Mouse (Mus musculus) neutrophil, adult 5-6 weeks (primary cell): ENCODE measurements around the gene Ifi27. TPM values are rescaled to one million over a fixed set of nuclear protein-coding genes. Genes with fewer than 3 reads are reported as not detected.
"Not testable (repeated sequence)": the region's sequence is repeated elsewhere in the genome, so short reads cannot be mapped to it uniquely, and the experiment has no call there.

Experiments
- ATAC-seq: fragments of 151-379, 151-347 bp; 2 replicates; pipeline ENCODE4 v1.8.0; 2017; ENCODE audit warnings: mild to moderate bottlenecking, moderate TSS enrichment; ENCODE audit not compliant: insufficient number of reproducible peaks, poor library complexity, low FRiP score, severe bottlenecking; ENCODE audit errors: extremely low read depth
- total RNA-seq: library from RNA; stranded (forward); fragments of 200-1000 nt; gene quantifications from 2 replicates; pipeline ENCODE4 v1.2.3, GENCODE M21; 2017

Gene Ifi27
- total RNA-seq, 1 experiment from 2014 or later: 91.4 TPM

DNA sequence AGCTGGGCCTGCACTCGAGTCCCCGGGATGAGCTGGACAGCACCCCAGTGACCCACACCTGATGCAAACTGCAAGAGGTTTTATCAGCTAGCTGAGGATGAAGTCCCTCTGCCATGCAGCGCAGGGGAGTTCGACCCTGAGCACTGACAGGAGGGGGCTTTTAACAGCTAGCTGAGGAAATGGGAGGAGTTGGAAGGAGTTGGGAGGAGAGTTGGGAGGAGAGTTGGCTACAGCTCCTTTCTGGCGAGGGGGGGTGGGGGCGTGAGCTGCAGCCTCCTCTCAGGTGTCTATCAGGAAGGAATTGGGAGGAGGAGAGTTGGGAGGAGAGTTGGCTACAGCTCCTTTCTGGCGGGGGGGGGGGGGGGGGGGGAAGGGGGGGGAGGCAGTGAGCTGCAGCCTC, 10.2 kb downstream of the Ifi27 start:
- not testable (repeated sequence) for ATAC-seq

- ATAC-seq: no peak
These were observed 11.0 kb downstream of the Ifi27 start for GRCm38 (mm10) chr12:103445060-103445459.

GRCm38 (mm10) chr12:103453361-103453760, 19.4 kb downstream of the Ifi27 start:
- no peak for ATAC-seq

- not testable (repeated sequence) for ATAC-seq
These were observed 22.7 kb downstream of the Ifi27 start for GRCm38 (mm10) chr12:103456727-103457126.

DNA sequence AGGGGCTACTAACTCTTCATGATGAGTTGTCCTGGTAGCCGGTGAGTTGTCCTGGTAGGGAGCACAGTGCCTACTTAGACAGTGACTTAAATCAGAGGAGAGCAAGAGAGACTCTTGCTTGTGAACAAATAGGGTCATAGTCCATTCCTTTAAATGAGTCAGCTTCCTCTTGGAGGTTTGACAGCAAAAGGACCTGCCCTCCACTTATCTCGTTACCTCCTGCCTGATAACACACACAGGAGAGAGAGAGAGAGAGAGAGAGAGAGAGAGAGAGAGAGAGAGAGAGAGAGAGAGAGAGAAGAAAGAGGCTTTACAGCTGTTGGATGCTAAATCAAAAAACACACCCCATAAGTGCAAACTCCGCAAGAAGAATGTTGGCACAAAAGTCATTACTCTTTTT, 23.1 kb downstream of the Ifi27 start, which contains the start of gene Ifi27l2b:
TSS of gene Ifi27l2b (minus strand) at position 84 of the 400 bp plus-strand sequence.
- no peak for ATAC-seq

GRCm38 (mm10) chr12:103474481-103474880, 40.5 kb downstream of the Ifi27 start:
- ATAC-seq: no peak

GRCm38 (mm10) chr12:103476779-103477389, 42.9 kb downstream of the Ifi27 start:
- no peak for ATAC-seq

DNA sequence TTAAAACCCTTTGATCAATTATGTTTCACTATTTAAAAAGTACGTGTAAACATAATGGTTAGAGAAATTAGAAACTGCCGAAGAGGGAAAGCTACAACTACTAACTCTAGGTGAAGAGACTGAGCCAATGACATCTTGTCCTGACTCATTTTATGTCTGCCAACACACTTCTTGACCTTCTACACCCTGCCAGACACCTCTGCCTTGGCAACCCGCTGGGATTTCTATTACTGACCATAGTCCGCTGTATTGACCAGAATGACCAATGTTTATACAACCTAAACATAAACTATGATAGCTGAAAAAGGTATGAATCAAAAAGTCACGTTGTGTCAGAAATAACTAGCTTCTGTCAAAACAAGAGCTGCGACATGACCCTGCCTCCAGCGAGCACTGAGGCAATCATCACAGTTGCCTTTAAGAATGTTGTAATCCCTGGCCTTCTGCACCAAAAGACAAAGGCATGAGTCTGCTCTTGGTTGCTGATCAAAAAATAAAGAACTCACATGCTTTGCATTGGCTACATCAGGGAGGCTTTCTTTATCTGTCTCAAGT, 43.5 kb downstream of the Ifi27 start:
- ATAC-seq: no peak

DNA sequence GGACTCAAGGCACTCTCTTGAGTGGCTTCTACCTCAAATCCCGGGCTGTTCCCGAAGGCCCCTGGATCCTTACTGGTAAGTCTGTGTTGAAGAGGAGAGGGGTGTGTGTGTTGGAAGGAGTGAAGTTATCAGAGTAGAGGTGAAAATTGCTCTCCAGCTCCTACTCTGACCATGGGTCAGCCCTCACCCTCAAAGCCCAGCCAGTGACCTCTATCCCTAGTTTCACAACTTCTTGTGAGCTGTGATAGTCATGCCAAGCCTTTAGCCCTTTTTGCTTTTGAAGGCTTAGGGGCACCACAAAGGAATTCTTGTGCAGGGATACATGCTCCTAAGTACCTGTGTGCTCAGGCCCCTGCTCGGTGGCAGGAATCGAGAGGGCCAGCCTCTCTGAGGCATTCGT, 47.7 kb downstream of the Ifi27 start:
- no peak for ATAC-seq

- no peak for ATAC-seq
These were observed 48.8 kb downstream of the Ifi27 start for GRCm38 (mm10) chr12:103482781-103483180.

- not testable (repeated sequence) for ATAC-seq
These were observed 50.4 kb downstream of the Ifi27 start for GRCm38 (mm10) chr12:103484200-103484972.

DNA sequence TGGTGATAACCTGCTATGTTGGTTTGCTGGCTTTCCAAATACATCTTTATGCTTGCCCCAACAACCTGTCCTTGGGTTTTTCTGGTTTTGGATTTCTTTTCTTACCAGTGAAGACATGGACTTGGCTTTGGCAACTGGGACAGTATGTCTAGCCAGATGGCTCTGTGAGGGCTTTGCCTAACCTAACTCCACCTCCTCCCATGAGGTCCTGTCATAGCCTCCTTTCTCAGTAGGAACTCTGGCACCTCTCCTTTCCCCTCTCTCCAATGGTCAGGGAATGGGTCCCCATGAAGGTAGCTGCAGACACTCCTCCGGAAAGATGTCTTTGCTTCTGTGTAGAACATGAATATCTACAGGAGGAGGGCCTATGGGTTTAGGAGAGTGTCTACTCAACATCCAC, 52.7 kb downstream of the Ifi27 start:
- ATAC-seq: no peak

DNA sequence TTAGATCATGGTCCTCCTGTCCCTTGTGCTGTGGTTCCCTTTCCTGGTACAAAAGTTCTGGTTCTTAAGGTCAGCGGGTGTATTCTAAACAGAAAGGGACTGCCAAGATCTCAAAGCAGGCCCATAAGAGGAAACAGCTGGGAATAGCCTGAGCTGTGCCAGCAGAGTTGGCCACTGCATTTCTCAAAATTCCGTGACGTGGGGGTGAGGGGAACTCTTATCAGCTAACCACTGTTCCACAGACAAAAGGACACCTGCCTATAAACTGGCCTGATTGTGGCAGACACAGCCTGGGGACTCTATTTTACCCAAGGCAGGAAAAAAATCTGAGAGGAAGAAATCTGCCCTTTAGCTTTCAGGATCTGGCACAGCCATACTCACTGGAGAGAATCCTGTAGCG, 53.3 kb downstream of the Ifi27 start:
- ATAC-seq: no peak

DNA sequence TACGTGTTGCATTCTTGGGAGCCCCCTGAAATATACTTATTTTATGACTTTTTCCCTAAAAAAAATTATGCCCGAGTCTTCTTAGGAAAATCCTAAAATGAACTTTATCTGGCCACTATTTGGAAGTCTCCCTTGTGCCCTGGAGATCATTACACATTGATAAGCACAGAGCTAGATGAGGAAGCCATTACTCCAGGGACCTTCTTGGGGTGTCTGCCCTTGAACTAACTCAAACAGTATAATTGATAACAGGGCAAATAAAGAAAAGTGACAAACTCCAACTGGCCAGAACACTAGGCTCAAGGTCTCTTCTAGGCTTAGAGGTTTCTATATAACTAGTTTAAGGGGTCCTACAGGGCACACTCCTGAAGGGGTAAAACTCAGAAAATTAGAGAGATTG, 53.7 kb downstream of the Ifi27 start:
- ATAC-seq: no peak

Other genes starting within 250 kb of the Ifi27 start
- gene Prima1, start 192.1 kb upstream of the Ifi27 start, total RNA-seq: not detected in 2 replicates
- not detected in 2 replicates for gene Fam181a, start 123.2 kb upstream of the Ifi27 start, total RNA-seq
- not detected in 2 replicates for gene Asb2, start 78.2 kb upstream of the Ifi27 start, total RNA-seq
- gene Otub2, start 45.5 kb upstream of the Ifi27 start, total RNA-seq: 2.8 TPM in 2 replicates
- 1.6 and 2.3 TPM in 2 replicates for gene 9330161L09Rik, start 26.4 kb upstream of the Ifi27 start, total RNA-seq
- 136 and 137 TPM in 2 replicates for gene Ddx24, start 8.4 kb upstream of the Ifi27 start, total RNA-seq
- 264 and 315 TPM in 2 replicates for gene Ifi27l2a, start 9.5 kb downstream of the Ifi27 start, total RNA-seq
- gene Ifi27l2b, start 23.0 kb downstream of the Ifi27 start, total RNA-seq: not detected in 2 replicates
- 0.12 TPM in 1 of 2 replicates, not detected in the other for gene Ppp4r4, start 98.1 kb downstream of the Ifi27 start, total RNA-seq
- gene Serpina10, start 197.2 kb downstream of the Ifi27 start, total RNA-seq: not detected in 2 replicates
- gene Serpina6, start 223.0 kb downstream of the Ifi27 start, total RNA-seq: not detected in 2 replicates
- gene Serpina16, start 241.9 kb downstream of the Ifi27 start, total RNA-seq: not detected in 2 replicates